Mouse (Mus musculus): ENCODE results near the gene Gpr180.

GRCm38 (mm10) chr14:118179251-118179650 lies 42.3 kb downstream of the Gpr180 start:
- no peak for TF ChIP-seq CTCF (conservative IDR thresholded peaks at IDR 0.05; ENCODE audit: insufficient read depth, insufficient read length, low read depth, low read length)
- TF ChIP-seq POLR2A (IDR thresholded peaks at IDR 0.05; ENCODE audit: low read depth, low read length), result no peak

Data from kidney, adult 2 months (tissue).